Mouse (Mus musculus) liver, adult (tissue): ENCODE data around the gene Scamp1.

ENCODE experiments used
- GATA4 ChIP-seq: IDR thresholded peaks from 2 replicates; pipeline ENCODE4 v1.6.1; 2014; ENCODE audit warnings: mild to moderate bottlenecking, low read length; ENCODE audit not compliant: insufficient replicate concordance

Scamp1 gene

GRCm38 (mm10) chr13:94253052-94253451, 32.6 kb downstream of the Scamp1 start:
- TF ChIP-seq GATA4 = no peak

- no peak for TF ChIP-seq GATA4
Measured at GRCm38 (mm10) chr13:94250761-94251160, 34.9 kb downstream of the Scamp1 start.

- TF ChIP-seq GATA4 = no peak
Measured at GRCm38 (mm10) chr13:94250188-94250587, 35.5 kb downstream of the Scamp1 start.

- TF ChIP-seq GATA4 = no peak
Measured at GRCm38 (mm10) chr13:94242897-94243296, 42.8 kb downstream of the Scamp1 start.

- TF ChIP-seq GATA4 = no peak
Measured at GRCm38 (mm10) chr13:94241892-94242524, 43.6 kb downstream of the Scamp1 start.

GRCm38 (mm10) chr13:94240873-94241272, 44.8 kb downstream of the Scamp1 start:
- no peak for TF ChIP-seq GATA4

- no peak for TF ChIP-seq GATA4
Measured at GRCm38 (mm10) chr13:94240111-94240510, 45.5 kb downstream of the Scamp1 start.

GRCm38 (mm10) chr13:94239488-94239887, 46.2 kb downstream of the Scamp1 start:
- no peak for TF ChIP-seq GATA4

- TF ChIP-seq GATA4 = no peak
Measured at GRCm38 (mm10) chr13:94231871-94232270, 53.8 kb downstream of the Scamp1 start.

GRCm38 (mm10) chr13:94224717-94225705, 60.6 kb downstream of the Scamp1 start:
- no peak for TF ChIP-seq GATA4

GRCm38 (mm10) chr13:94223609-94224008, 62.0 kb downstream of the Scamp1 start:
- TF ChIP-seq GATA4 = no peak

- no peak for TF ChIP-seq GATA4
Measured at GRCm38 (mm10) chr13:94212716-94213115, 72.9 kb downstream of the Scamp1 start.

GRCm38 (mm10) chr13:94212179-94212578, 73.5 kb downstream of the Scamp1 start:
- no peak for TF ChIP-seq GATA4

- TF ChIP-seq GATA4 = no peak
Measured at GRCm38 (mm10) chr13:94211236-94212119, 74.2 kb downstream of the Scamp1 start.

- TF ChIP-seq GATA4 = no peak
Measured at GRCm38 (mm10) chr13:94208892-94209291, 76.8 kb downstream of the Scamp1 start.
